Mouse (Mus musculus) E14TG2a.4 (cell line): Measurements from ENCODE around the gene Inca1.

Experiments used
- CTCF ChIP-seq: conservative IDR thresholded peaks from 2 replicates; pipeline ENCODE4 v1.5.1; 2014; ENCODE audit warnings: low read length
- NANOG ChIP-seq: IDR thresholded peaks from 2 replicates; pipeline ENCODE4 v1.6.1; 2014; ENCODE audit warnings: borderline replicate concordance, low read length, mixed read lengths
- POU5F1 ChIP-seq: IDR thresholded peaks from 2 replicates; pipeline ENCODE4 v1.6.1; 2014; ENCODE audit warnings: low read length, borderline replicate concordance

GRCm38 (mm10) chr11:70733256-70733655 lies 33.3 kb upstream of the Inca1 start:
- TF ChIP-seq CTCF (no peak), POU5F1 (no peak), NANOG (no peak)
